Mouse (Mus musculus): ENCODE measurements around the gene P3h4.
A peak's percentile ranks its signal among the peaks of the same experiment; 100 is the strongest.
"Not testable (repeated sequence)": the region's sequence is repeated elsewhere in the genome, so short reads cannot be mapped to it uniquely, and the experiment has no call there.

Gene P3h4

DNA sequence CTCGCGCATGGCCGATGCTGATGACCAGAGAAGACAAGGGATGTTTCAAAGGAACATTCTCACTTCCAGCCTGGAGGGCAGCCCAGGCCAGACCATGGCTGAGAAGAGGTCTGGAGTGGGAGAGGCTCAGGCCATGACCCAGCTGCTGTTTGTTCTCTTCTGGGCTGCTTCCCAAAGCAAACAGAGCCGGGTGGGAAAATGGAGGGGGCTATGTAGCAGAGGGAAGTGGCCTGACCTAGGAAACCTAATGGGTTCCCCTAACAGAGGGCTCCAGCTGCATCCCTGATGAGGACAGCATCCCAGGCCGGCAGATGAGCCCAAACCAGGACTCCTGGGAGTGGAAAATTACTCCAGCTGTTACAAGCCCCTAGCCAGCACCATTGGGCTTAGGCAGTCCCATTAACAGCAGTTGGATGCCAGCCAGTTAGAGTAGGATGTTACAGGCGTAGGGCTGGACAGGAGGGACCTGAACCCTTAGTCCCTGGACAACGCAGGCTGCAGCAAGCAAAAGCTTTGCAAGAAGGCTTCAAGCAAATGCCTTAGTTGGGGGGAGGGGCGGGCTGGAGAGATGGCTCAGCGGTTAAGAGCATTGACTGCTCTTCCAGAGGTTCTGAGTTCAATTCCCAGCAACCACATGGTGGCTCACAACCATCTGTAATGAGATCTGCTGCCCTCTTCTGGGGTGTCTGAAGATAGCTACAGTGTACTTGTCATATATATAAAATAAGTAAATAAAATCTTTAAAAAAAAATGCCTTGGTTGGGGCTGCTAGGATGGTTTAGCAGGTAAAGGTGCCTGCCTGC, 23.4 kb downstream of the P3h4 start:
- peak; percentile 67 for DNase-seq

DNA sequence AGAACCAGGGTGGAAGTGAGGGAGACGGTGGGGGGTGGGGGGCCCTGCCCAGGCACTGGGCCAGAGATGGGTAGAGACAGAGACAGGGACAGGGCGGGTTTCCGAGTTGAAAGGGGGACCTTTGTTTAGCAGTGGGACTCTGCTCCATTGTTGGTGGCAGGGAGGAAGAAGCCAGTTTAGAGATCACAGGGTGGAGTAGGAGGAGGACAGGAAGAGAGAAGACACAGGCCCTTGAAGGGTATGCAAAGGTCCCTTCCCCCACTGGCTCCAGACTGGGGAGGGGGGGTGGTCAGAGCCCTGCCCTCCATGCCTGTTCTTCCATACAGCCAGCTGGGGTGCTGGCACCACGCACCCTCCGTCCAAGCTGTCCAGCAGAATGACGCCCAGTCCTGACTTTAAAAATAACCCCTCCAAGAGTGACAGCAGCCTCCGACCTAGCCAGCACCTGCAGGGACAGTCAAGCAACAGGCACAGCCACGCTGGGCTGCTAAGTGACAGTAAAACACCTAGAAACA, 24.6 kb downstream of the P3h4 start:
- peak; percentile 93 for DNase-seq

DNA sequence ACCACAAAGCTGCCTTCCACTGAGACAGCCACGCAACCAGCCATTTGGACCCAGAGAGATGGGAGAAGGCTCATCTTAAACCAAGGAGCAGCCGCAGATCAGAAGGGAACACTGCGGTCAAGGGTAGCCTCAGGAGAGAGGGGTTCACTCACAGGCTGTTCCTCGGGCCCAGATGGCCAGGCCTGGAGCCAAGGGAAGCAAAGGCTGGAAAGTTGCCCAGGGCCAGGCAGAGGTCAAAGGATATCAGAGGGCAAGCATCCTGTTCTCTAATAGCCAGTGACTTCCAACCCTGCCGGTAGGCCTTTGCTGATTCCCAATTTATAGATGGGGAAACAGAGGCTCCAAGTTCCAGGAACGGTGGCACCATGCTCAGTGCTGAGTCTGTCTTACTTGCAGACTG, 26.0 kb downstream of the P3h4 start:
- DNase-seq: peak; percentile 74

DNA sequence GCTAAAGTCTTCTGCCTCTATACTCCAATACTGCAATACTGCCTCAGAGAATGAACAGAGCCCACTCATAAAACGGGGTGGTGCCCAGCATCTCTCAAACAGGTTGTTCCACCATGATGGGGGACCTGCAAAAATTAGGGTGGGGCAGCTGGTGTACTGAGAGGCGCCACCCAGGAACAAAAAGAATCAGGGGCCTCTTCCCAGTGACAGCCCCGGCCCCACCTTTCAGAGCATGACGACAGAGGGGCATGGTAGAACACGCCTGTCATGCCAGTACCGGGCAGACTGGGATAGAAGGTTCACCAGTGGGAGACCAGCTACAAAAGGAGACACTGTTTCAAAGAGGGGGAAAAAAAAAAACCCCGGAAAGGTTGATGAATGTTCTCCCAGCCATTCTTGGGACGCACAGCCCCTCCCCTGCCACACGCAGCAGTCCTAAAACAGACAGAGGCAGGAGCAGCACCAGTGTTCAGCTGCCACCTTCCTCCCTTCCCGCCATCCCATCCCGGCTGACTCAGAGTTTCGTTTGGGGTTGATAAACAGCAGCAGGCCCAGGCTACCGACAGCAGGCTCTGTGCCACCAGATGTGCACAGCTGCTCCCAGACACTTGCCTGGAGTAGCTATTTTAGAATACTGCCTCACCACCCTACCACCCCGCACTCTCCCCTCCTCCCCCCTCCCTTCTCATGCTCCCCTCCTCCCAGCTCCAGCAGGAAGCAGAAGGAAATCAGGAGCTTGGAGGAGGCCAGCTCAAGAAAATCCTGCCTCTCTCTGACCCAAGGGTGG, 26.9 kb downstream of the P3h4 start:
- no peak for DNase-seq

DNA sequence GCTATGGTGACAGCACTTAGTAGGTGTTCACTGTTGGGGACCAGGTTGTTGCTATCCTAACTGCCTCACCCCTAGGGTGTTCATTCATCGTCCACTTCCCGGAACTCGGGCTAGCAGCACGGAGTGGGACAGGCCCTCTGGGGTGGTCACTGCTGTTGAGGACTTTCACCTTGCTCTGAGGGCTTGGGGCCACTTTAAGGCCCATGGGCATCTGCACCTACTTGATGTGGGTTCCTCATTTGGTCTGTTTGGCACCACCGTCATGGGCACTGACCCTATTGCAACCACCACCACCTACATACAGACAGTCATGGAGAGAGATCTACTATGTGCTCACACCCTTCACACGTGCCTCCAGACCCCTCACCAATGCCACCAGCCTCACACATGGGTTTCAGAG, 27.5 kb downstream of the P3h4 start:
- no peak for DNase-seq

DNA sequence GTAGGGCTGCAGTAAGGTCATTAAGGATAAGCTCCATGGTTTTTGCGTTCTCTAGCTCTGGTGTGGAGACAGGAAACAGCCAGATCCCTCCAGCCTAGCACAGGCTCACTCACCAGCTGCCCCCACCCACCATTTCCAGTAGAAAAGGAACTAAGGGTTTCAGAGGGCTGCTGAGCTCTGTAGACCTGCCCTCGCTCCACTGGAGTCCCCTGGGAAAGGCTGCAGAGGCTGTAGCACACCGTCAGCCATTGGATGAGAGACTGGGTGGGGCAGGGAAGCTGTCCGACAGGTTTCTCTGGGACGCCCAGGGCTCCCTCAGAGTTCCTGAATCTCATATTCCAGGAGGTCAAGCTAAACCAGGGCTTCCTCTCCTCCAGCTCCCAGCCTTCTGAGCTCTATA, 28.1 kb downstream of the P3h4 start:
- DNase-seq: no peak

DNA sequence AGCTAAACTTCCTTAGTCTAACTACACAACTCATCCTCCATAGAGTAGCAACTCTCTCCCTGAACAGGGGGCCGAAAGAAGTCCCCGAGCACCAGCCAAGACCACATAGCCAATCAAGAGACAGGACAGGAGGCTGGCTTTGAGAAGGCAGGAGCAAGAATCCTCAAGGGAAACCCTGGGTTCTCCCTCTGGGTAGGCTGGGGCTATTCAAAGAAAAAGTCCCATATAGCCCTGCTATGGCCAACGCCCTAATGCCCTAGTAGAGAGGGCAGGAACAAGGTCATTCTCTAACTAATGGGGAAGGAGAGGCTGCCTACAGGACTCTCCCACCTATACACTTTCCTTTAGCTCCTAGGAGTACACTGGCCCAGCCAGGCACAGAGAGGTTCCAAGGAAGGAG, 29.6 kb downstream of the P3h4 start:
- no peak for DNase-seq

DNA sequence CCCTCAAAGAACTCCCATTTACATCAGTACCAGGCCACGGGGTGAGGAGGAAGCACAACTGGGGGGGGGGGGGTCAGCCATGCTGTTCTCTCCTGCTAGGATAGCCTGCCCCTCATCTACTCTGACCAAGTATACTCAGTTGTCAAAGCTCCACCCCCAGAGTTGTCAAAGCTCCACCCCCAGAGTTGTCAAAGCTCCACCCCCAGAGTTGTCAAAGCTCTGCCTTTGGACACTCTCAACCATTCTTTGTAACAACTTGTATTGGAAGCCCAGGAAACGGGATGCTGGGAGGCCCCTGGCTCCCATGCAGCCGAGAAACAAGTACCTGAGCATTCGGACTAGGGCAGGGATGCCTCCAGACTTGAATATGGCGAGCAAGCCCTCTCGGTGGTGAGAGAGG, 32.0 kb downstream of the P3h4 start:
- DNase-seq: no peak

DNA sequence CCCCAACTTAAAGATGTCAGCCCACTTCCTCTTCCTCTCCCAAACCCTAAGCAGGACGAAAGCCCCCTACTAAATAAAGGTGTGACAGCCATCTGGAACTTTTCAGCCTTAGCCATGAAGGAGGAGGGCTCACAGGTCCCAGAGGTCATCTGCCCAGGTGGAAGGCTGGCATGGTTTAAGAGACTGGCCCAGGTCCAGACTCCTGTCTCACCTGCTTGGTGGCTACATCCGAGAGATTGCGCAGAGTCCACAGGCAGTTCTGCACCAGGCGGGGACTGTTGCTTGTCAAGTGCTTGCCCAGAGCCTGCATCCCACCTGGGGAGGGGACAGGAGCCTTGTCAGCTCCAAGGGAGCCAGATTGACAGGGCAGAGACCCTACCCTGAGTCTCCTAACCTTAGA, 35.3 kb downstream of the P3h4 start:
- DNase-seq: no peak

DNA sequence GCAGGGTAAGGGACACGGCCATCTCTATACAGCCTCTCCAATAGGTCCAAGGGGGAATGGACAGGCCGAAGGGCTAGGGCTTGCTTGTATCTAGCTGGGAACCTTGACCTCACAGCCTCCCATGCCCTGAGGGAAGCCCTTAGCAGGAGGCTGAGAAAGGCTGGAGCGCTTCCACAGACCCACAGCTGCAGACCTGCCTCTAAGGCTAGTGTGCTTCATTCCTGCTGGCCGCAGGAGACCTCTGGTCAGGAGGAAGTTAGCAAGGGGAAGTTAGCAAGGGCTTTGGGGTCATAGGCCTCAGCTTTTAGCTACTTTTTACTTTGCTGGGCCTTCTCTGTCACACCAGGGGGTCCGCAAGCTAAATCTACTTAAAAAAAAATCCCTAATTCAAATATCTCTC, 36.2 kb downstream of the P3h4 start:
- DNase-seq: no peak

DNA sequence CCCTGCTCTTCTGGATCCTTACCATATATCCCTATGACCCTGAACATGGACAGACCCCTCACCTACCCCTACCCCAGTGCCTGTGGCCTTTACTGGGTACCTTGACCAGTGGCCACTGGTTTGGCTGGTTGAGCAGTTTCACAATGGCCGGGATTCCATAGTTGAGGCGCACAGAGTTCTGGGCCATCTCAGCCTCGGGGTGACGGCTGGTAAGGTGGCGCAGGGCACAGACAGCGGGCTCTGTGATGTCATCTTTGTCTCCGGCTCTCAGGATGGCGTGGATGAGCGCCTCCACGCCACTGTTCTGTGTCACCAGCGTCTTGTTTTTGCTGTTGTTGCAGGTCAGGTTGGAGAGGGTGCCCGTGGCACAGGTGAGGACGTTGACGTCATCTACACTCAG, 36.6 kb downstream of the P3h4 start:
- DNase-seq: no peak

DNA sequence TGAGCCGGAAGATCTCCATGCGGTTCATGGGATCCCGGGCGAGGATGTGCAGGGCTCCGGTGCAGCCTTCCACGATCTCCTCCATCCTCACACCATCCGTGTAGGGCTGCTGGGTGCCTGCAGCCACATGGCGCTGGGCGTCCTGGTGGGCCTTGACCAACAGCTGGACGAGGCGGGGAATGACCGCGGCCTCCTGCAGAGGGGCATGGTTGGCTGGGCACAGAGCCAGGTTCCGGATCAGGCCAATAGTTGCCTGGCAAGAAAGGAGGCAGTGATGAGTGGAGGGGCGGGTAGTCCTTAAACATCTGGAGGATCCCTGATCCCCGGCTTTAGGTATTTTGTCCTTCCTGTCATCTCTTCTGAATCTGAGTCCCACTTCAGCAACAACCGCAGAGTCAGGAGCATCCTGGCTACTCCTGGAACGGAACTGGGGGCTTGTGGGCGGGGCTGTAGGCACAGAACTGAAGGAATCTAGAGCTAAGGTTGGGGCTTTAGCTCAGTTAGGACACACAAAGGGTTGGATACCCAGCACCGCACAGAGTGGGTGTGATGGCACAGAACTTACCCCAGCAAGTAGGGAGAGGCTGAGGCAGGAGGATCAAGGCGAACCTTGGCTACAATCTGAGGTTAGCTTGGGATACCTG, 37.8 kb downstream of the P3h4 start:
- DNase-seq: no peak

DNA sequence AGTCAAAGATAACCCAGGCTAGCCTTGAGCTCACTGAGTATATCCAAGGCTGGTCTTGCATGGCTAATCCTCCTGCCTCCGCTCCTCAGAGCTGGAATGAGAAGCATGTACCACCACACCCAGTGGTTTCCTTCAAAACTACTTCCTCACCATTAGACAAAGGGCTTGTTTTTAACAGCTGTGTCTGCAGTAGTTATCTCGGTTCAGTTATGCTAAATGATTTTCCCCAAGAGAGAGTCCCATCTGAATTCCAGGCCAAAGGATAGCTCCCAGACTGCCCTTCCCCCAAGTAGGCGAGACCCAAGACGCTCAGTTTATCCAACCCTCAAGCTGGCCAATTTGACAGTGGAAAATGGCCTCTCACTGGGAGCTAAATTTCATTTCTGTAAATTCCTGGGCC, 38.6 kb downstream of the P3h4 start:
- DNase-seq: no peak

DNA sequence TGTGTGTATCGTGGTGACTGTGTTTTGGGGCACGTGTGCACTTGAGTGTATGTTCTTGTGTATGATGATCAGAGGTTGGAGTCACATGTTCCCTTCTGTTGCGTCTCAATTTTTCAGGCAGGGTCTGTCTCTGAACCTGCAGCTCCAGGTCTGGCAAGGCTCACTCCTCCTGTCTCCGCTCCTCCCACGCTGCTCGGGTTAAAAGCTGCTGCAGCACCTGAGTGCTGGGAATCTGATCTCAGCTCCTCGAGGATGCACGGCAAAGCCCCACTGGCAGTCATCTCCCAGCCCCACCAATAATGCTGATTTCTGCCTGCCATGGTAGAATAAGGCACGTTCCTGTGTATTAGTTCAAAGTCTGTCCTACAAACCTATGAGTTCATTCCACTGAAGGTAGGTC, 39.5 kb downstream of the P3h4 start:
- DNase-seq: no peak

DNA sequence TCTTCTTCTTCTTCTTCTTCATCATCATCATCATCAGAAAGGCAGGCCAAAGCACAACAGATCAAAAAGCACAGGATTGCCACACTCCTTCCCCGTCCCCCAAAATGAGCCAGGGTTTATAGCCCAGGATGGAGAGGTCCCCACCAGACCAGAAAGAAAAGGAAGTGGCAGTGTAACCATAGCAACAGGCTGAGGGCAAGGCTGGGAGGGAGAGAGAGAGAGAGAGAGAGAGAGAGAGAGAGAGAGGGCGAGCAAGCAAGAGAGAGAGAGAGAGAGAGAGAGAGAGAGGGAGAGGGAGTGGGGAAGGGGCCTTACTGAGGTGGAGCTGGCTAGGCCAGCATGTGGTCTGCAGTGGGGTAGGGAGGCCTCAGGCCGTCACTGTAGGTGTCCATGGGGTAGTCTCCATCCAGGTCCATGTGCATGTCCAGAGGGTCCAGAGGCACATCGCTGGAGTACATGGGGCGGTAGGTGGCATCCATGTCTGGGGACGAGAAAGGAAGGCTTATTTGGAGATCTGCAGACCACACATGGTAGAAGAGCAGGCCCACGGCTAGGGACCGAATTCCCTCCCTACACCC, 42.6 kb downstream of the P3h4 start:
- no peak for DNase-seq

DNA sequence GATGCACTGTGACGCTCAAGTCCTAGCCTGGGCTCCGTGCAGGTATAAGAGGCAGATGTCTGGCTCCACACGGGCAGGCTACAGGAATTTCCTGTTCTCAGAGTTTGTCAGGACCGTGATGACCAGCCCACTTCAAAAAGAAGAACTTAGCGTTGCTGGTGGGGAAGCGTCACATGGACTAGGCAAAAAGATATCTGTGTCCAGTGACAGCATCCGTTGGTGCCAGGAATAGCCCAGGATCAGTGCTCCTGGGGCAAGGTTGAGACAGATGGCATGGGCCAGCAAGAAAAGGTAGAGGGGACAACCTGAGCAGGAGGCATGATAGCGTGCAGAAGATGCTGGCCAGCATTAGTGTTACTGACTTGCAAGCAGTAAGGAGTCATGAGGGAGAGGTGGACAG, 44.8 kb downstream of the P3h4 start:
- DNase-seq: peak; percentile 71

DNA sequence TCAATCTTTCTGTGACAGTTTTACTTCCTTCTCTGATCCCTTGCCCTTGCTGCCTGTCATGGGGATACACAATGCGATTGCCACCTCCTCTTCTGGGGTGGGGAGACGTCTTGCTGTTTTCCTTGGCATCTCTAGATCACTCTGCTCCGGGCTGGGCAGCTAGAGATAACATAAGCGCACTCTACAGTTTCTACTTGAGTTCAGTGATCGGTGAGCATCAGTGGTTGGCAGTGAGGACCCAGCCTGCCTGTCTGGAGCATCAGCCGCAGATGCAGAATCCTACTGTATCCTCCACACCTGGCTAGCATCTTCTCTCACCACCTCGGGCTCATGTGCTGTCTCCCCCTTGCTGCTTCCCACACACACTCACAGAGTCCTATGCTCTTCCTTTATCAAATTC, 45.5 kb downstream of the P3h4 start:
- no peak for DNase-seq

DNA sequence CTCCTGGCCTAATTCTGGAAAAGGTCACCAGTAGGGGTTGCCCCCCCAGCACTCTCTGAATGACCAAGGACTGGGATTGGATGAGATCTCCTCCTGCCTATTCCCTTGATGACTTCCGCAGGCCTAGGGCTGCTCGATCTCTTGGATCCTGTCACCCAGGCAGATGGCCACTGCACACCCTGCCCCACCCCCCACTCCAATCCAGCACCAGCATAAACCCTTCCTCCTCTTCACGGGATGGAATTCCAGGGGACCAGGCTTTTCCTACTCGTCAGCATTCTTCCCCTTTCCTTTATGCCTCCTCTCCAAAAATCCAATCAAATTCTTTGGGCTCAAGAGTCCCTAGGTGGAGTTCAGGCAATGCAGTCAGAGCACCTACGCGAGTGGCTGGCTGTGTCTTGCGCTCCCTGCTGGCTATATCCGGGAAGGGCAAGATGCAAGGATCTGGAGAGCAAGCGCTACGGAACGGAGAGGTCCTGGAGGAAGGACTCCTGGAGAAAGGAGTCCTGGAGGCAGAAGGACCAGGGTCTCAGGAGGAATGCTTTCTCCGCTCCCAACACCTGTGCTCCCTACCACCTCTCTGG, 51.6 kb downstream of the P3h4 start:
- DNase-seq: peak; percentile 81

DNA sequence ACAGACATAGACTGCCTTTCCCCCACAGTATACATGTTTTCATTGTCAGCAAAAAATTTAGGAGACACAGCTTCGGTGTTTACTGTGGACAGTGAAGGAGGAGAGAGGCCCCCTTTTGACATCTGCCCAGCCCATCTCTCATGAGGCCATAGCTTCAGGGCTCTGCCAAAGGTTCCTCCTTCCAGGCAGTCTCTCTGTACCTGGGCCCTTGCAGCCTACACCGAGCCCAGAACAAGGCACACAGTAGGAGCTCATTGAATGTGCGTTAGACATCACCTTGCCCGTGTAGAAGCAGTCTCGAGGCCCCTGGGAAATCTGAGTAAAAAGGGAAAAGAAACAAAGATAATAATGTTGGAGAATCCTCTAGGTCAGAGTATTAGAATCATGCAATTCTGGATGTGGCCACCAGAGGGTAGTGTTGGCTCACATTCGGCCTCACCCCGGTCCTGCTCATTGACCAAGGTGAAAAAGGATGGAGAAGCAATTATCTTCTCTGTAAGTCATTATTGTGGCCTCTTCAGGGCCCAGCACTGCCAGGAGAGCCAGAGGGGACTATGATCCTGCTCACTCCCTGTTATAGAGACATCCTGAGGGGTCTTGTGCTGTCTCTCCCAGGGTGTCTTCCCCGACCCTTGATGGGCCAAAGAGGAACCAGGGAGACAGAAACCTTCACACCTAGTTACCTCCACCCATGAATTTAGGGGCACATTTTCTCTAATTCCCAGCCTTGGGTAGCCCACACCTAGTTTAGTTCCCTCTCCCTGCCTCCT, 52.2 kb downstream of the P3h4 start:
- peak; percentile 73 for DNase-seq

DNA sequence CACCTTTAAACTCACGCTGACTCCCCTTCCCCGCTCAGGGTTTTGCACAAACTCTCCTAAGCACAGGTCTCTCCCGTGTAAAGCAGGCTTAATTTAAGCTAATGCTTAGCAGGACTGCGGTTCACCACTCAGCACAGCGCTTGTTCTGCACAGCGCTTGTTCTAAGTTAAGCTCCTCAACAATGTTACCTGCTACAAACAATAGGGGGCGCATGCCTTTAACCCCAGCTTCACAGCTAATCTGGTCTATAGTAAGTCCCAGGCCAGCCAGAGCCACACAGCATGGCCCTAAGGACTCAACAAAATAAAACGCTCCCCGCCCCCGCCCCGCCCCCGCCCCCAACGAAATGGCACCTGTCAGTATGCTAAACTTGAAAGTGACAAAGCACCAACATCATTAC, 53.6 kb downstream of the P3h4 start:
- DNase-seq: not testable (repeated sequence)

DNA sequence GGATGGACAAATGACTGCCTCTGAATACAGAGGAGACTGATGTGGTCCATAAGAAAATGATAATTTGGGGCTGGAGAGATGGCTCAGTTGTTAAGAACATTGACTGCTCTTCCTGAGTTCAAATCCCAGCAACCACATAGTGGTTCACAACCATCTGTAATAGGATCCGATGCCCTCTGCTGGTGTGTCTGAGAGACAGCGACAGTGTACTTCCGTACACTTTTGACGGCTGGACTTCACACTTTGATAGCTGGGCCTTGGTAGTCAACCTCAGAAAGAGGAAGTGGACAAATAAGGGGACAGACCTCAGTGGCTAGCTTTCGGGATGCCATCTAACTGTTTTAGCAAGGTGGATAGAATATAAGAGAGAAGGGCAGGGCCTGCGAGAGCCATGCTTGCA, 54.5 kb downstream of the P3h4 start:
- no peak for DNase-seq

Measured in cerebellum, adult 11-12 months (tissue).